Mouse (Mus musculus): ENCODE results near the gene Shroom3.

Gene Shroom3

DNA sequence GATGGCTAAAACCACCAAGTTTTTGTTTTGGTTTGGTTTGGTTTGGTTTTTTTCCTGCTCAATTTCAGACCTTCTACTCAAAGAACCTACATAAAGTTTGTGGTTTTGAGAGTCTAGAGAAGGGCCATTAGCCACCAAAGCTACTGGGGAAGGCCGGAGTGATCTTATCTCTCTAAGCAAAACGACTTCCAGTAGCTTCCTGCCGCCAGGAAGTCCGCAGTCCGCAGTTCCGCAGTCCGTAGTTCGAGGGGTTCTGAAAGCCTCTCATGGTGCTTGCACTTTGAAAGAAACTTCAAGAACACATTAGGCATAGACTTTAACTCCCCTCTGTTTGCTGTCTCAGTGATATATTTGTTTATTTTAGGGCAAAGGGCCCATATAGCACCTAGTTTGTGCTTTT lies 159.2 kb downstream of the Shroom3 start:
- no peak for DNase-seq (ENCODE audit: extremely low spot score, low read depth, low spot score)

DNA sequence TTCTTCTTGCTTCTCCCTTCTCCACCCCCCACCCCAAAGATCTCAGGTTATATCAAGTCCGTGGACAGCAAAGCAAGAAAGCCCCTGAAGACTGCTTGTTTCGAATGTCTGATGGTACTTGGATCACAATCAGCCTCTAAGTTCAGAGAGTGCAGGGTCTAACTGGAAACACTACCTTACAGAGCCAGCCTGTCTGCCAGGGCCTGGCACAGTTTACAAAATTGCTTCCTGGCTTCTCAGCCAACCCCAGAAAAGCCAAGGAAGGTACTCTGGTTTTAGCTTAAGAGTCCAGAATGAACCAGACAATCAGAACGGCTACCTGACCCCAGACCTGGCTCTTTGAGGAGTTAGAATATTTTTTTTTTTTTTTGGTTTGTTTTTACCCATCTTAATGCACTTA lies 159.6 kb downstream of the Shroom3 start:
- DNase-seq (ENCODE audit: extremely low spot score, low read depth, low spot score): no peak

DNA sequence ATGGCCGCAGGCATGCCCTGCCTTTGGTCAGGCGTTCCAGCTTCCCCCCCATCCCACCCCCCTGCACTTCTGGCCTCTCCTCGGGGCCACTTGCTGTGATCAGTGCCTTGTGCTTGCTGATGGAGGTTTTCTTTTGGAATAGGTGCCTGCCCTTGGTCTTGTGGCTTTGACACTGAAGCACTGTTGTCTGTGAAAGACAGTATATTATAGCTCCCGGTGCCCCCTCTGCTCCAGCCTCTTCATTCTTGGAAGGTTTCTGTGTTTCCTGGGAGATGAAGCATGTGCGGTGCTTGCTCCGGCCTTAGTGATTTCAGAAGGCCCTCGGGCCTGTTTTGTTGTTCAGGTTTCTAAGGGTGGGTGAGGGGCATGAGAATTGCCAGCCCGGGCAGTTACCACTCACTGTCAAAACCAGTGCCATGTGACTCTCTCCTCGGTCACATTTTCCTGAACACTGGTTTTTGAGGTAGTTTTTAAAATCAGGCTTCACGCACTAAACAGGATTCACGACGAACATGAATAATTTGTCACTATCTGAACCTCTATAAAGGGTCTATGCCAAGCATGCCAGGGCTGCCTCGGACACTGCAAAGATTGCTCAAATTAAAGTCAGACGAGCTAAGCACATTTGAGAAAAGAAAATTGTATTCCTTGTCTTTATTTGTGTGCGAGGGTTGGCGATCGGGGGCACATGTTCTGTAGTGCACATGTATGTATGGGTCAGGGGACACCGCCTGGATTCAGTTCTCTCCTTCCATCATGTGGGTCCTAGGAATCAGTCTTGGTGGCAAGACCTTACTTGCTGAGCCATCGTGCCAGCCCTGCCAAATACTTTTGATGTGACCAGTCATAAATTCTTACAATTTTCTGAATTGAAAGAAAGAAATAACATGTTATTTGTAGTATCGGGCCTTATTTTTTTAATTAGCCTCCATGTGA lies 160.9 kb downstream of the Shroom3 start:
- no peak for DNase-seq (ENCODE audit: extremely low spot score, low read depth, low spot score)

DNA sequence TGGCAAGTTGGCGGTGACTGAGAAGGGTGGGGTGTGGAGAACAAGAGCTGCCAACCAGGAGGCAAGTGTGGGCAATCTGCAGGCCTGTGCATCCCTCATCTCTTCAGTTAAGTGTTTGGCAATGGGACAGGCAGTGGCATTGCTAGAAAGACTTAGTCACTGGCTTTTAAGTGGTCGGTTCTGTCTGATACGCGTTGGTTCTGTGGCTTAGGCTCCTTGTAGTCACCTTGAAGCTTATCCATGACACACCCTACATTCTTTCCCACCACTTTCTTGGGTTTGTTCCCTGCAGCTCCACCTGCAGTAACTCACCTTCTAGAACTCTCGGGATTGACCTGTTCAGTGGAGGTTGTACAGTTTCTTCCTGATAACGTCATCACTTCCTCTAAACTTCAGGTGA lies 166.5 kb downstream of the Shroom3 start:
- DNase-seq (ENCODE audit: extremely low spot score, low read depth, low spot score): no peak

DNA sequence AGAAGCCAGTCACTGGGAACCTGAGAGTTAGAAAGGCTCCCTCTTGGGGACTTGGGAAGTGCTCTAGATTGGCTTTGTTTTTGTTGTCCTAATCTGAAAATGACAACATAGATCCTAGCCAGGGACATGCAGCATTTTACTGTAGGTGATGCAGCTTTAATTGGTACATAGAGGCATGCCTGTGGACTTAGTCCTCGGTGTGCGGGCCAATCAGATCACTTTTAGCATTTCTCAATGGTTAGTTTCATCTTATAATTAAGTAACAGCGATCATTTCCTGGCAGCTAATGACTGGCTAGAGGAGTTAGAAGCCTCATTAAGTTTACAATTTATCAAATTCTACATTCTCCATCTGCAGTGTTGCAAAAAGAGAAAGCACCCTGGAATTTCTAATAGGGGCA lies 167.7 kb downstream of the Shroom3 start:
- no peak for DNase-seq (ENCODE audit: extremely low spot score, low read depth, low spot score)

DNA sequence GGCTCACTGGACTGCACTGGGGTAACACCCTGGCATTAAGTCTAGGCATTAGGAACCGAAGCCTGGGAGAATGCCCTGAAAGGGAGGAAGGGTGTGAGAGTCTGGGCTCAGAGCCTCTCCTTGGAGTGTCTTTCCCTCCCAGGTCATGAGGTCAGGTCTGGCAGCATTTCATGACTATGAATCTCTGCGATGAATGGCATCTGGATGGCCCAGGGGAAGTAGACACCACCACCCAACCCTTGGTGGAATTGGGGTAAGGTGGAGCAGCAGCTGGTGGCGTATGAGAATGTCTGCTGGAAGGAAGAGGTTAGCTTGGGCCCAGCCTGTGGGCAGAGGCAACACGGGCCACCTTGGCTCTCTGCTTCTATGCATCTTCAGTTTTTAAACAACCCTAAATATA lies 171.7 kb downstream of the Shroom3 start:
- DNase-seq (ENCODE audit: extremely low spot score, low read depth, low spot score): no peak

DNA sequence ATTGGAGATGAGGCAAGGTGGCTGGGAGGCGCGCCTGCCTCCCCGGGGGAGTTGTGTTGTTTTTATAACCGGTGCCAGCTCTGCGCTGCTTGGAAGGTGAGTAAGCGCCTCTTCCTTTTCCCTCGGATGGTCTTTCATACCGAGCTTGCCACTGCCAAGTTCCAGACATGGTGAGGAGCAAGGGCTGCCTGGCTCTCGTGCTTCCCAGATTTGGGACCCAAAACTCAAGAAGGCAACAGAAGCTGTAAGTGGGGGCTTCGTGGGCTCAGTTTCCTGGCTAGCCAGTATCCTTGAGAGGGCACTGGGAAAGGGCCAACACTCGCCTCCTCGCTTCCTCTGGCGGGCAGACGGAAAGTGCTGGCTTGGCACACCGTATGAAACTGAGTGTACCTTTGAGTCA lies 173.1 kb downstream of the Shroom3 start:
- no peak for DNase-seq (ENCODE audit: extremely low spot score, low read depth, low spot score)

DNA sequence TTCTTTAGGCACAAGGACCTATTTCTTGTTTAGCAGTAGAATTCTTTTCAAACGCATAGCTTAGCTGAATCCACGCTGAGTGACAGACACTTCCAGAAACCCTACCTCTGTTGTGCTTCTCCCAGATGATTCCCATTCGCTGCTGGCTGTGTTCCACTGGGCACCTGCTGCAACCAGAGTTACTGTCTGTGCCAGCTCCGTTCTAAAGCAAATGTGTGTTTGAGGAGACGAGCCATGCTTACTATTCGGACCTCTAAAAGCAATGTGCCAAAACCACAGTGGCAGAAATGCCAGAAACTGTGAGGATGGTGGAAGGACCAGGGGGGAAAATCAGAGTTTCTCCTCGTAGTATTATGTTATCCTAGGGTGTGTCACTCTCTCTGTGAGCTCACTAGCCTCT lies 173.9 kb downstream of the Shroom3 start:
- DNase-seq (ENCODE audit: extremely low spot score, low read depth, low spot score): no peak

DNA sequence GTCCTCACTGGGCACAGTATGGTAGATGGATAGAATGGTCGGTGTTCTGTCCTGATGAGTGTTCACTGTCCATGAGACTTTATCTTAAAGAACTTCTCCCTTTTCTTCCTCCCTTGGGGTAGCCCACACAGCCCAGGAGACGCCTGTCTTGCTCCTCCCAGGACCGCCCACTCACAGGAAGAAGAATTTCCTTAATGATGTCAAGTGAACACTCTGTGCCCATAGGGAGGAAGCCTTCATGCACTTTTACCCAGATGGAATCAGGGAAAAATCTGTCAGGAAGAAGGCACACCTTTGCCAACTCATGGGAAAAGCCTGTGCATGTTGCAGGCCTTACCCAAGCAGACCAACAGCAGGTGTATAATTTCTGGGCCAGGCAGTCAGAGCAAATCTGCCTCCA lies 174.9 kb downstream of the Shroom3 start:
- no peak for DNase-seq (ENCODE audit: extremely low spot score, low read depth, low spot score)

DNA sequence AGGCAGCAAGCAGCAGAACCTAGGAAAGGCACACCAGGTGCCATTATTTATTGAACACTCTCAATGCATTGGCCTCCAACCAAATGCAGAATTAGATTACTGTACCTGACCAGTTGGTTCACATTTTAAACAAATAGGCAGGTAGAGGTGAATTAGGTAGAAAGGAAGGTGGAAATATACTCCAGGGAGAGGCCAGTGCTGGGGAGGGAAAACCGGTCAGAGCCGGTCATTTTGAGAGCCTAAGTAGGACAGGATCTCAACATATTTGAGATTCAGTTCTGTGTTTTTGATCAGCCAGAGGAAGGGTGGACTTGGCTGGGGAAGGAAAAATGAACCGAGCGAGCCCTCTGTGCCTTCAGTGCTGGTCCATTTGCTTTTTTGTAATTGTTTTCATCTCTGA lies 175.3 kb downstream of the Shroom3 start:
- DNase-seq (ENCODE audit: extremely low spot score, low read depth, low spot score): no peak

DNA sequence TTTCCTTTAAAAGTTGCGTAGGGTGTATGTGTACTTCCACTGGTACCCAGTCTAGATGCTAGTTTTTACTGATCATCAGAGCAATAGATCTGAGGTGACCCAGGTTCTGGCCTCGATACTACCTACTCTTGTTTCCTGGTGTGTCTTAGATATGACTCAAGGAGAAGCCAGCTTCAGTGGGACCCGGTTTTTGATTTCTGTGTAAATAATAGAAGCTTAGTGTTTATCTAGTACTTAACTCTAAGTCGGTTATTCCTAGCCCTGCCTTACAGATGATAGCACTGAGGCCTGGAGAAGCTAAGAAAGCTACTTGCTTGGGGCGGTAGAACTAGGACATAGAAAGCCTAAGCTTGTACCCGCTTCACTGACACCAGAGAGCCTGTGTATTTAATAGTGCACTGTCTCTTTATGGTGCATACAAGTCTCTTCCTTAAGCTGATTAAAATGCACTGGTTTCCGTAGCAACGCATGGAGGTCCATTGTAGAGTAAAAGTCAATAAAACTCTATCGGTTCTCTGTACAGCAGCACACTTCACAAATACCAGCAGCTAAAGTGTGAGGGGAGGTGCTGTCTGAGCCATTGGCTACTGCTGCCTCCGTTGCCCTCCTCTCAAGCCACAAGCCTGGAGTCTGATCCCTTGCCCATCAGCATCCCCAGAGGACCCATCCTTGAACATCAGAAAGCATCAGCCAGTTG lies 178.3 kb downstream of the Shroom3 start:
- no peak for DNase-seq (ENCODE audit: extremely low spot score, low read depth, low spot score)

DNA sequence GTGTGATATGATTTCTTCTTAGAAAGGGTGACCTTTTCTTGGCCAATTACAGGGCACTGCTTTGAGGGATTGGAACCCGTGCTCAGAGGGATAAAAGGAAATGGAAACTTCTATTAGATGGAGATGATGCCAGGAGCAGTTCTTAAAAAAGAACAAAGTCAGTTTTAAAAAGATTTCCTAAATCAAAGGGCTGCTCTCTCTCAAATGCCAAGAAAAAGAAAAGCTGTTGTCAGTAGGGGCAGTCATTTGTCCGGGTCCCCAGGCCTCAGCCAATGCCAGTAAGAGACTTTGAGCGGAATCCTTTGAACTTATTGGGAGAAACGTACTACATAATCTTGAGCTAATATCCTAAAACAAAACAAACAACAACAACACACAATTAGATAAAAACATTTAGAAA lies 181.9 kb downstream of the Shroom3 start:
- no peak for DNase-seq (ENCODE audit: extremely low spot score, low read depth, low spot score)

DNA sequence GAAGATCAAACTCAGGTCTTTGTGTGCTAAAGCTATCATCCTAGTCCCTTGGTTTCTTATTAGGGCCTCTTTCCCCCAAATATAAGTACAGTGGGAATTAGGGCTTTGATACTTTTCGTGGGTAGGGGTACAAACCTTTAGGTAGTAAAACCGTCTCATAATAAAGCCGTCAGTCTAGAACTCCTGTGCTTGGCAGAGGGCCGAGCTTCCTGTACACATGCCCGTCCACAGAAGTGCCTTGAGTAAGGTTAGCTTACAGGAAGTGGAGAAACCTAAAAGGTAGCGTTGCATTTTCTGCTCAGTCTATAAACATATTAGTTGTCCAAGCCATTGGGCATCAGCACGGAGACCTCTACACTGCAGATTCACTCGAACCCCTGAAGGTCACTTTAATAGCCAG lies 183.3 kb downstream of the Shroom3 start:
- DNase-seq (ENCODE audit: extremely low spot score, low read depth, low spot score): no peak

DNA sequence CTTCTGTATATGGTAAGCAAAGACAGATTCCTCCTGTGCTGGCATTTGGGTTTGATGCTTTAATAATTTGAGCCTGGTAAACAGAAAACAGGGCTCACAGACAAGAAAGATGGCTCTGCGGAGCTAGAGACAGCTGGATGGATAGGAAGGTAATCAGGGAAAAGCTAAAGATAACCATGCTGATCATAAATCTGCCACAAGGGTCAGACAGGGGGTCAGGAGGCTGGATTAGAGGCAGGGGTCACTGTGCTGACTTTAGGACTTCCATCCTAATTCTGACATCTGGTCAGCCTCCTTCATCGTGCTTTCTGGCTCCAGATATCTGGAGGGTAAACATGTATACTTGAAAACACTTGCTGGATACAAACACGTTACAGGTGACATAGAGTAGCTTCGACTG lies 184.0 kb downstream of the Shroom3 start:
- DNase-seq (ENCODE audit: extremely low spot score, low read depth, low spot score): no peak

DNA sequence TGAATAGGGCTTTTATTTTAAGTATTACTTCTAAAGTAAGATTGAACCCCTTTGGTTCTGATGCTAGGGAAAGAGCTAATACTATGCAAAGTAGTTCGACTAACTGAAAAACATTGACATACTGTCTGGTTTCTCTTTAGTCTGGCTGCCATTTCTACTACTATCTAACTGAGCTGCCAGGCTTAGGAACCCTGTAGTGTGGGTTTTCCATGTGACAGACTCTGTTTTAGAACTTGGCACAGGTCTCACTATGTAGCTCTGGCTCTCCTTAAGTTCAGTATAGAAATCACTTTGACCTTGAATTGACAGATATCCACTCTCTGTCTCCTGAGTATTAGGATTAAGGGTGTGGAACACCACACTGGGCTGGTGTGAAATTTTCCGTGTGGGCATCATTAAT lies 185.0 kb downstream of the Shroom3 start:
- DNase-seq (ENCODE audit: extremely low spot score, low read depth, low spot score): no peak

DNA sequence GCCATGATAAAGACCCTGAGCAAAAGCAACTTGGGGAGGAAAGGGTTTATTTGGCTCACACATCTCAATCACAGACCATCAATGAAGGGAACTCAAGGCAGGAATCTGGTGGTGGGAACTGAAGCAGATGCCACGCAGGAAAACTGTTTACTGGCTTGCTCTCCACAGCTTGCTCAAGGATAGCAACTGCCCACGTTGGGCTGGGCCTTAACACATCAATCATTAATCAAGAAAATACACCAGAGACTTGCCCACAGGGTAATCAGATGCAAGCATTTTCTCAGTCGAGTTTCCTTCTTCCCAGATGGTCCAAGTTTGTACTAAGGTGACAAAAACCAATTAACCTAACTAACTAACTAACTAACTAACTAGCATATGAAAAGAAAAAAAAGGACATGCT lies 187.8 kb downstream of the Shroom3 start:
- no peak for DNase-seq (ENCODE audit: extremely low spot score, low read depth, low spot score)

DNA sequence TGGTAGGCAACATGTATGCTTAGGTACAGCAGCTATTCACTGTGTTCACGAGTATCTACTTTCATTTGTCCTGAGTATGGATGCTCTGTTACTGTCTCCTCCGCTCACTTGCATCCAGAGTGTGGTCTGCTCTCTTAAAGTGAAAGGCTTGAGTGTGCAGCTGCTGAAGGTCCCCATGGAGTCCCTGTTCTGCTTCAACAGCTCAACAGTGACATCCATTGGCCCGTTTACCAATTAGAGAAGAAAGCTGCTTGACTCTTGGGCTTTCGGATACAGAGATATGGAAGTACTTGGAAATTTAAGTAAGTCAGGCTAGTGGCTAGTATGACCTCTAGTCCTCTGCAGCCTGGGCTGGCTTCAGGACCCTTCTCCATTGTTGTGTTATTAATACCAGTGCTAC lies 188.9 kb downstream of the Shroom3 start:
- no peak for DNase-seq (ENCODE audit: extremely low spot score, low read depth, low spot score)

DNA sequence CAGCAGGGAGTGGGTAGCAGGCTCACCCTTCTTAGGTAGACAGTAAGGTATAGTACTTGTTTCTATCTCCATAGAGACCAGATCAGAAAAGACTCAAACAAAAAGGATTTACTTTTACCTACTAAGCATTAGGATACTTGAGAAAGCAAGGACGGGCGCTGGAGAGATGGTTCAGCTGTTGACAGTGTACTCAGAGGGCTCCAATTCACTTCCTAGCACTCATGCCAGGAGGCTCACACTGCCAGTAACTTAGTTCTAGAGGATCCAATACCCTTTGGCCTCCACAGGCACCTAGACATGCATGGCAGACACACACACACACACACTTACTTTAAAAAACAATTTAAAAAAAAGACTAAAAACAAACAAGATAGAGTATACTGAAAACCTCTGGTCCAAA lies 189.8 kb downstream of the Shroom3 start:
- no peak for DNase-seq (ENCODE audit: extremely low spot score, low read depth, low spot score)

DNA sequence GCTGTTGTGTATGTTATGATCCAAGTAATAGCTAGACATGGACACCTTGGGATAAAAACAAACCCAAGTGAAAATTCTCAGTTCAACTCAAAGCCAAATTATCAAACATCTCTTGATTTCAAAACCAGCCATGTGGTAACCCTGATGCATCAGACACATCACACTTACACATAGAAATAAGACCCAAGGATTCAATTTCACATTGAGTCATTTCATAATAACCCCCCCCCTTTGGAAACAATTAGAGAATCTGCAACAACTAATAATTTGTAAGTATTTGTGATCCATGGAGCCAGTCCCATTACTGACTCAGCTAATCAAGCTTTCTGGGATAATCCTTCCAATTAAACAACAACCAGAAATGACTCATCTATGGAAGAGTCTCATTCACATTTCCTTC lies 190.3 kb downstream of the Shroom3 start:
- no peak for DNase-seq (ENCODE audit: extremely low spot score, low read depth, low spot score)

DNA sequence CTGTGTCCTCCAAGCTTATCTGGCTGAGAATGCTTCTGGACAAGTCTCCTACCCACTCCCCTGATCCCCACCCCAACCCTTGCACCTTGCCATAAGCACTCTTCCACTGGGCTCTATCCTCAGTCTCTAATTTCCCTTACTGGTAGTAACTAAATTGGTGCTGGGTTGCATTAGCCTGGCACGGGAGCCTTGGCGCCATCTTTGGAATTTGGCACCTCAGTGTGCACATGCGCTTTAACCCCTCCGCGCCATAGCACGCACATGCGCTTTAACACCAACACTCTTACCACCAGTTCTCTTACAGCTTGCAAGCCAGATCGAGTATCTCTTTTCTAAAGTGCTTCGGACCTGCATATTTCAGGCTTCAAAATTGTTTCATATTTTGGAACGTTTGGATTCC lies 192.6 kb downstream of the Shroom3 start:
- DNase-seq (ENCODE audit: extremely low spot score, low read depth, low spot score): no peak

DNA sequence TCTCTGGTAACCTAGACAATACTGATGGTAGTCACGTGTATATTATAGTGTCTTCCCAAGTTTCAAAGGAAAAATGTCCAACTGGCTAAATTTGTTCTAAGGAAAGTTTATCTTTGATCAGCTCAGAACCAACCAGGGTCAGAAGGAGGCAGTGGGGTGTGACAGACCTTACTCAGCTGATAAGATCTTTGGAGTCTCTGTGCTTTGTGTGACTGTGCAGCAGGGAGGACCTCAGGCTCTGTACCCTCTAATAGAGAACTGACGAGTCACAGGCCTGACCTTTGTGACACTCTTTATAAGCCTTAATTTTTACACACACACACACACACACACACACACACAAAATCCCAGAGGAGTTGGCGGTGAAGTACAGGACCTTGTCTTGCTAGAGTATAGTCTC lies 193.9 kb downstream of the Shroom3 start:
- no peak for DNase-seq (ENCODE audit: extremely low spot score, low read depth, low spot score)

DNA sequence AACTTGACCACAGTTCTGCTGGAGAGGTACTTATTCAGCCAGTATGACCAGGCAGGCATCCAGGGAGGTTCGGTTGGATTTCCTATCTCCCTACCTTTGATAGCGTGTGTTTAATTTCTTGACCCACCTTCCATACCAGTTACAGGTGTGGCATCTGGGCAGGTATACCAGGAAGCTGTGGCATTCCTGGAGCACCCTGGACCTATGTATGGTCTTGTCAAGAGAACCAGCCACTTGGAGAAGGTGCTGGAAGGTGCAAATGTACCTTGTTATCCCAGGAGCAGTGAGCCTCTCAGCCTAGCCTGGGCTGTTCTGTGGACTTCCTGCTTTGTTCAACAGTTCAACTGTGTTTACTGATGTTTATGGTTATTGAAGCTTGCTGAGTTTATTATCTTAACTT lies 197.2 kb downstream of the Shroom3 start:
- DNase-seq (ENCODE audit: extremely low spot score, low read depth, low spot score): no peak

DNA sequence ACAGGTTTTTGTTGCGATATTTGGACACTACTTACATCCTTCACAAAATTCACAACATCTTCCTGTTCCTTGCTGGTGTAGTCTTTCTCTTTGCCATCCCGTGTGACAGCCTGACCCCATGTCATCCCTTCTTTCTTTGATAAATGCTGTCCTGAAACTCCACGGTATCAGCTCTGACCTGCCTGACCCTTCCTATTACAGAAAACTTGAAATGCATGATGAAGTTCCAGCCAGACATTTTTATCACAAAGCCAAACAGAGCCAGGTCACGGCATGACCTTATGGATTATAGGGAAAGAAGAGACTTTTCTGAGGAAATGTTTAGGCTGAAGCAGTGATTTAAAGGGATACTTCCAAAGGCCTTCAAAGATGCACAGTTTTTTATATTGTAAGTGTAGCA lies 197.7 kb downstream of the Shroom3 start:
- DNase-seq (ENCODE audit: extremely low spot score, low read depth, low spot score): no peak

Data from hindlimb bud, embryonic 11.5 days (tissue).